Mouse (Mus musculus) erythroid progenitor cell, adult 5-6 weeks (primary cell): ENCODE measurements at regions not wholly inside any gene's neighbourhood (a gene's known extent, or its start where the extent isn't known, plus 50 kb on each side); places are given as distances from the start of the nearest gene placed in this dataset.

Source experiments
- ATAC-seq: replicated peaks from 2 replicates; pipeline ENCODE4 v1.8.0; 2016; ENCODE audit warnings: moderate number of reproducible peaks, mild to moderate bottlenecking, moderate TSS enrichment, inconsistent platforms; ENCODE audit not compliant: poor library complexity, low FRiP score, severe bottlenecking

GRCm38 (mm10) chr10:17175385-17175784 is 547.6 kb upstream of the Cited2 start:
- no peak for ATAC-seq

- no peak for ATAC-seq
Measured at GRCm38 (mm10) chr10:17177054-17177453, 546.0 kb upstream of the Cited2 start.

GRCm38 (mm10) chr10:17177503-17178278 is 545.3 kb upstream of the Cited2 start:
- ATAC-seq: no peak

GRCm38 (mm10) chr10:17178627-17179026 is 544.4 kb upstream of the Cited2 start:
- ATAC-seq: no peak

- ATAC-seq: no peak
Measured at GRCm38 (mm10) chr10:17184418-17184817, 538.6 kb upstream of the Cited2 start.

- no peak for ATAC-seq
Measured at GRCm38 (mm10) chr10:17196205-17196604, 526.8 kb upstream of the Cited2 start.

GRCm38 (mm10) chr10:17196636-17197035 is 526.4 kb upstream of the Cited2 start:
- no peak for ATAC-seq

- ATAC-seq: no peak
Measured at GRCm38 (mm10) chr10:17200524-17201426, 522.2 kb upstream of the Cited2 start.

- ATAC-seq: no peak
Measured at GRCm38 (mm10) chr10:17201427-17201745, 521.6 kb upstream of the Cited2 start.

- no peak for ATAC-seq
Measured at GRCm38 (mm10) chr10:17202556-17203415, 520.2 kb upstream of the Cited2 start.

GRCm38 (mm10) chr10:17203416-17204110 is 519.5 kb upstream of the Cited2 start:
- no peak for ATAC-seq

- ATAC-seq: no peak
Measured at GRCm38 (mm10) chr10:17204153-17204552, 518.9 kb upstream of the Cited2 start.

- no peak for ATAC-seq
Measured at GRCm38 (mm10) chr10:17212551-17213309, 510.3 kb upstream of the Cited2 start.

GRCm38 (mm10) chr10:17213310-17214064 is 509.5 kb upstream of the Cited2 start:
- no peak for ATAC-seq

- ATAC-seq: no peak
Measured at GRCm38 (mm10) chr10:17214065-17214440, 509.0 kb upstream of the Cited2 start.

- no peak for ATAC-seq
Measured at GRCm38 (mm10) chr10:17215029-17215428, 508.0 kb upstream of the Cited2 start.

- ATAC-seq: no peak
Measured at GRCm38 (mm10) chr10:17221495-17221894, 501.5 kb upstream of the Cited2 start.

GRCm38 (mm10) chr10:17225727-17226126 is 497.3 kb upstream of the Cited2 start:
- ATAC-seq: no peak
